Mouse (Mus musculus): ENCODE data around the gene Papolb.

DNA sequence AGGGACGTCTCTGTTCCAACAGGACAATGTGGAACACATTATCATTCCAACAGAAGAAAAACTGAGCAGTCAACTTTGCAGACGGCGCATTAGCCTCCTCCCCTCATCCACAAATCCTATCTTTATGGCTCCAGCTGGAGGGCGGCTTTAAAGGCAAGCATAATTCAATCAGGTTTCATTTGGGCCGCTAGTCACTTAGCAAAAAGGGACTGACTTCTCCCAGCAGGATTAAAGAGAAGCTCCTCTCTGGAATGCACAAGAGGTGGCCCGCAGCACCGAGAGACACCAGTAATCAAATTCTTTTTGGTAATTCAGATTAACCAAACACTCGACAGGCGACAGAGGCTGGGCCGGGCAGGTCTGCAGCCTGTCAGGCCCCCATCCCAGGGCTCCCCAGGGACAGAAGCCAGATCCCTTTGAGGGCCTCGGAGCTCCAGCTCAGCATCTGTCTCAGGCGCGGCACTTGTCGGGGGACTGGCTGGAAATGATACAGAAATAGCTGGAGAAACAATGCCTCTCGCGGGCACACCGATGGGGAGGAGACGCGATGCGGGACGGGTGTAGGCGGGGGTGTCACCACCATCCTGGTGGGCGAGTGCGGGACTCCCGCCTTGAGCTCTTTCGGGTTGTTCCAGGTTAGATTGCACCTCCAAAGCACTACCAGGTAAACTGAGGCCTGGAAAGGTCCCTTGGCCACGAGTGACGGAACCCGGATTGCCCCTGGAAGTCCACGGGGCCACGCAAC, 20.3 kb upstream of the Papolb start:
- TF ChIP-seq CTCF (IDR thresholded peaks at IDR 0.05; ENCODE audit: extremely low read depth, insufficient read length, insufficient replicate concordance, low read depth, low read length) (no peak), POLR2A (IDR thresholded peaks at IDR 0.05; ENCODE audit: low read depth, low read length) (no peak)
